Comparison of ENCODE assay signal across 2 mouse cellular contexts in the genomic region with DNA sequence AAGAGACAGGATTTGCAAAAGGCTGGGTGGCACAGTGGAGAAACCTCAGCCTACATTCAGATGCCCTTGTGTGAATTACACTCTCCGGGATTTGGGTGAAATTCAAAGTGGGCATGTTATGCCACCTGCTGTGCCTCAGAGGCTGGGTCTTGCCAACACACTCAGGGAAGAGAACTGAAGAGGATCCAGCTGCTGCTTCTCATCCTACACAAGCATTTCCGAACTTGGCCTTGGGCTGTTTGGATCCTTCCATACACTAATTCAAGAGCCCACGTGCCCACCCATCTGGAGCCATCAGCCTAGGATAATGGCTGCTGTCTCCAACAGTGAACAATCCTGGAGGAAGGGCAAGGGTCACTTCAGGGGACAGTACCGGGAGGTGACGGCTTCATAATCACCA.
A peak's percentile ranks its signal among the peaks of the same experiment; 100 is the strongest.
TF ChIP-seq lines count a peak whose summit lies in the region.

No protein-coding gene starts in this region.

TF ChIP-seq in CH12.LX, 34 proteins besides CTCF, POLR2A, EP300 and RAD21 (continued from another document):
- TF ChIP-seq POLR2AphosphoS2 (IDR thresholded peaks at IDR 0.05; ENCODE audit: low read depth, low read length), result no peak
- TF ChIP-seq CHD2 (IDR thresholded peaks at IDR 0.05; ENCODE audit: low read length), result no peak
- TF ChIP-seq CHD1 (IDR thresholded peaks at IDR 0.05; ENCODE audit: low read depth, low read length), result no peak
- TF ChIP-seq KAT2A (IDR thresholded peaks at IDR 0.05; ENCODE audit: insufficient replicate concordance, low read length), result no peak
- no peak for TF ChIP-seq USF1 (IDR thresholded peaks at IDR 0.05; ENCODE audit: low read depth, low read length)
- no peak for TF ChIP-seq SMC3 (IDR thresholded peaks at IDR 0.05; ENCODE audit: low read depth, low read length)

TF ChIP-seq in myocyte, 11 proteins besides CTCF, POLR2A, EP300 and RAD21 (continued from another document):
- TF ChIP-seq MYOG (IDR thresholded peaks at IDR 0.05; ENCODE audit: control insufficient read depth in 1 of 3, insufficient read depth in 1 of 3, insufficient read length in 2 of 3, low read depth in 2 of 3), result peak in 1 of 3 experiments; percentile 82
- no peak for TF ChIP-seq MAX (IDR thresholded peaks at IDR 0.05; ENCODE audit: low read depth)
- no peak for TF ChIP-seq REST (IDR thresholded peaks at IDR 0.05; ENCODE audit: insufficient read depth, insufficient read length)
- peak; percentile 36 to 94 (median 90) for TF ChIP-seq MYOD1 (IDR thresholded peaks at IDR 0.05; ENCODE audit: control insufficient read depth in 1 of 3, insufficient read length in 2 of 3, low read depth in 2 of 3)
- no peak for TF ChIP-seq CEBPB (IDR thresholded peaks at IDR 0.05; ENCODE audit: insufficient read depth, poor library complexity, severe bottlenecking)
